Mouse (Mus musculus) bone marrow macrophage, adult 2 months (primary cell): ENCODE measurements around the gene Emc4.

Experiments used
- CTCF ChIP-seq: IDR thresholded peaks from 2 replicates; pipeline ENCODE4 v1.5.1; 2012; ENCODE audit warnings: low read depth, mild to moderate bottlenecking, low read length, moderate library complexity
- POLR2A ChIP-seq: IDR thresholded peaks from 2 replicates; pipeline ENCODE4 v1.6.1; 2012; ENCODE audit warnings: mild to moderate bottlenecking, low read depth, low read length, borderline replicate concordance

DNA sequence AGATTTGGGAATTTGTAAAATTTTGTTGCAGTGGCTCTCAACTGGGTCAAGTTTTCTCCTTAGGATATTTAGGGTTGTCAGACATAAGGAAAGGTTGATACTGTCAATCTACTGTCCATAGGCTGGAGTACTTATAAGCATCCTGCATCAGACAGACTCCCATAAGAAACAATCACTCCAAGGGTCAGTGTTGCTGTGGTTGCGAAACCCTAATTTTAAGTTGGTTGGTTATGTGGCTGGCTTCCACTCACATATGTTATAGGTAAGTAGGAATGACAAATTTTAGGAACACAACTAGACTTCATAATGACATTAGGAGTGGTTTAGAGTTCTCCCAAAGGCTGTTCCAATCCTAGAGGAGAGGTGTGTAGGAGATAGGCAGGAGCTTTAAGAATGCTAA lies 13.4 kb upstream of the Emc4 start:
- TF ChIP-seq CTCF (no peak), POLR2A (no peak)
